Mouse (Mus musculus): ENCODE data around the gene Ctrc.

DNA sequence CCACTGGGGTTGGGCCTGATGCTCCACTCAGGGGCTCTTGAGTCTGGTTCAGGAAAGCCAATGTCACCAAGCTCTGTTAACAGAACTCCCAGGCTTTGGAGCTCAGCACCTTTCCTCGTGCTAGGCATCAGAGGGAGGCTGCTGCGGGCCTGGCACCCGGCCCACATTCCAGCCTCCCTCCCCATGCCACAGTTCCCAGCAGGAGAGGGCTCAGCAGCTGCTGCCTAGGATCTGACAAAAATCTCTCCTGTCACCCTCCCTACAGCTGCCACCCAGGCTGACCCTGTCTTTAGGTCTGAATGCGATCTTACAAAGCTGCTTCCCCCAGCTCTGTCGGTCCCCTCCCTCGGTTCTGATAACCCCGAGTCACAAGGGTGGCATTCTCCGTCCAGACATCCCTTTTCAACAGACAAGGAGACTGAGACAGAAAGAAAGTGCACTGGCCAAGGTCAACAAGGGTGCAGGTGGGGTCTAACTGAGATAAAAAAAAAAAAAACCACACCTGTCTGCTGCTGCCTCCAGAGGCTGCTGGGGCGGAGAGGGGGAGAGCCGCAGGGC is 20.9 kb upstream of the Ctrc start:
- TF ChIP-seq MAX (IDR thresholded peaks at IDR 0.05; ENCODE audit: low read depth) = no peak
- TF ChIP-seq TCF12 (IDR thresholded peaks at IDR 0.05; ENCODE audit: insufficient read depth, poor library complexity, severe bottlenecking) = peak; percentile 88
- no peak for TF ChIP-seq POLR2A (IDR thresholded peaks at IDR 0.05; ENCODE audit: insufficient read length, low read depth)
- TF ChIP-seq POLR2AphosphoS2 (IDR thresholded peaks at IDR 0.05; ENCODE audit: insufficient read length, low read depth) = no peak
- no peak for TF ChIP-seq USF1 (IDR thresholded peaks at IDR 0.05; ENCODE audit: low read depth)
- peak; percentile 92 to 99 (median 99) for TF ChIP-seq MYOD1 (IDR thresholded peaks at IDR 0.05; ENCODE audit: control insufficient read depth in 1 of 3, insufficient read length in 2 of 3, low read depth in 2 of 3)
- TF ChIP-seq SRF (IDR thresholded peaks at IDR 0.05; ENCODE audit: control insufficient read depth, insufficient read length, low read depth) = no peak
- no peak for TF ChIP-seq E2F4 (IDR thresholded peaks at IDR 0.05; ENCODE audit: insufficient read depth)
- peak; percentile 80 to 98 (median 91) for TF ChIP-seq MYOG (IDR thresholded peaks at IDR 0.05; ENCODE audit: control insufficient read depth in 1 of 3, insufficient read depth in 1 of 3, insufficient read length in 2 of 3, low read depth in 2 of 3)
- TF ChIP-seq CEBPB (IDR thresholded peaks at IDR 0.05; ENCODE audit: insufficient read depth, poor library complexity, severe bottlenecking) = no peak
- TF ChIP-seq TCF3 (IDR thresholded peaks at IDR 0.05; ENCODE audit: insufficient read length, low read depth) = peak; percentile 93
- no peak for TF ChIP-seq REST (IDR thresholded peaks at IDR 0.05; ENCODE audit: insufficient read depth, insufficient read length)

Measured in myocyte (in vitro differentiated cells).